2 mouse cellular contexts compared by ENCODE assay signal in the genomic region with DNA sequence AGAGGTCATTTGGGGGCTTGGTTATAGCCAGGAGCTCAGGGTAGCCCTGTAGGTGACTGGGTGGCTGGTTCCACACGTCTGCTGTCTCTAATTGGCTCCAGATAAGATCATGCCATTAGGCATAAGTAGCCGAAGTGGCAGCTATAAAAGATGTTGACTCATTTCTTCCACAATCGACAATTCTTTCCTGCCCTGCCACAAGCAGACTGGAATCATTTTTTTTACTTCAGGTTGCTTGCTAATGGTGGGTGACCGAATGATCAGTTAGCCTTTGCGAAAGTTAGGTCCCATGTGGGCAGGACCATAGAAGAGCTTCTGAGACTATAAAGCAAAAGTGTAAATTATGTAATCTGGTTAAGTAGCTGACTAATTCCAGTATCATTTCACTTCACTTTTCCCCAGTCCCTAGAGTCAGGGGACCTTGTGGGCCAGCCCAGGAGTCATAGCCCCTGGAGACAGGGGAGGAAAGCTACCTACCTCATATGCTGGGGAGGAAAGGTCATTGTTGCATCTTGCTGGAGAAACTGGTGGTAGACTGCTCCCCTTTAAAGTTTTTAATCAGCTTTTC.
TF ChIP-seq lines count a peak whose summit lies in the region.

No protein-coding gene starts in this region.

TF ChIP-seq in CH12.LX, 34 proteins besides CTCF, POLR2A, EP300 and RAD21 (continued from another document):
- TF ChIP-seq CHD1 (IDR thresholded peaks at IDR 0.05; ENCODE audit: low read depth, low read length) (no peak), MAZ (IDR thresholded peaks at IDR 0.05; ENCODE audit: low read depth, low read length) (no peak), BHLHE40 (IDR thresholded peaks at IDR 0.05; ENCODE audit: low read depth, low read length) (peak; percentile 54), MAFK (IDR thresholded peaks at IDR 0.05; ENCODE audit: insufficient replicate concordance, low read length) (no peak), RCOR1 (conservative IDR thresholded peaks at IDR 0.05; ENCODE audit: low read depth, low read length) (no peak), E2F4 (IDR thresholded peaks at IDR 0.05; ENCODE audit: insufficient replicate concordance, low read depth, low read length) (no peak), GABPA (IDR thresholded peaks at IDR 0.05; ENCODE audit: insufficient replicate concordance, low read depth, low read length) (no peak), KAT2A (IDR thresholded peaks at IDR 0.05; ENCODE audit: insufficient replicate concordance, low read length) (no peak), CHD2 (IDR thresholded peaks at IDR 0.05; ENCODE audit: low read length) (no peak), MXI1 (IDR thresholded peaks at IDR 0.05; ENCODE audit: low read depth, low read length) (no peak), SIN3A (IDR thresholded peaks at IDR 0.05; ENCODE audit: low read length) (no peak), SMC3 (IDR thresholded peaks at IDR 0.05; ENCODE audit: low read depth, low read length) (no peak), ETS1 (conservative IDR thresholded peaks at IDR 0.05; ENCODE audit: low read depth, low read length) (peak; percentile 83), TCF12 (IDR thresholded peaks at IDR 0.05; ENCODE audit: low read depth, low read length) (no peak), ELF1 (IDR thresholded peaks at IDR 0.05; ENCODE audit: low read depth, low read length) (no peak), POLR2AphosphoS2 (IDR thresholded peaks at IDR 0.05; ENCODE audit: low read depth, low read length) (no peak), ZNF384 (IDR thresholded peaks at IDR 0.05; ENCODE audit: low read depth, low read length) (peak; percentile 61), MEF2A (IDR thresholded peaks at IDR 0.05; ENCODE audit: borderline replicate concordance, low read depth, low read length) (peak; percentile 62; the same call in 1 of the 2 replicates), USF2 (conservative IDR thresholded peaks at IDR 0.05; ENCODE audit: low read depth, low read length) (no peak), PAX5 (IDR thresholded peaks at IDR 0.05; ENCODE audit: low read length) (no peak), NELFE (IDR thresholded peaks at IDR 0.05; ENCODE audit: low read depth, low read length) (no peak), NRF1 (IDR thresholded peaks at IDR 0.05; ENCODE audit: low read depth, low read length) (no peak), ZKSCAN1 (IDR thresholded peaks at IDR 0.05; ENCODE audit: borderline replicate concordance, low read depth, low read length) (no peak), ZC3H11A (IDR thresholded peaks at IDR 0.05; ENCODE audit: low read depth, low read length) (no peak), TBP (conservative IDR thresholded peaks at IDR 0.05; ENCODE audit: low read depth, low read length) (no peak), MYC (IDR thresholded peaks at IDR 0.05; ENCODE audit: low read depth, low read length) (no peak), IRF4 (IDR thresholded peaks at IDR 0.05; ENCODE audit: low read depth, low read length) (peak; percentile 88), JUN (IDR thresholded peaks at IDR 0.05; ENCODE audit: insufficient read depth, low read depth, low read length) (peak; percentile 63; the same call in 1 of the 2 replicates), USF1 (IDR thresholded peaks at IDR 0.05; ENCODE audit: low read depth, low read length) (no peak), UBTF (IDR thresholded peaks at IDR 0.05; ENCODE audit: low read depth, low read length) (no peak)

TF ChIP-seq in myocyte, 11 proteins besides CTCF, POLR2A, EP300 and RAD21 (continued from another document):
- TF ChIP-seq TCF12 (IDR thresholded peaks at IDR 0.05; ENCODE audit: insufficient read depth, poor library complexity, severe bottlenecking) (no peak), TCF3 (IDR thresholded peaks at IDR 0.05; ENCODE audit: insufficient read length, low read depth) (no peak), USF1 (IDR thresholded peaks at IDR 0.05; ENCODE audit: low read depth) (no peak), CEBPB (IDR thresholded peaks at IDR 0.05; ENCODE audit: insufficient read depth, poor library complexity, severe bottlenecking) (no peak), POLR2AphosphoS2 (IDR thresholded peaks at IDR 0.05; ENCODE audit: insufficient read length, low read depth) (no peak), REST (IDR thresholded peaks at IDR 0.05; ENCODE audit: insufficient read depth, insufficient read length) (no peak)
